Mouse (Mus musculus) right cerebral cortex, postnatal 4 days (tissue): ENCODE results near the gene Ntf3.

ENCODE experiments used
- DNase-seq: peaks from one replicate; pipeline ENCODE4 v3.0.0-alpha.2; 2022

Ntf3 gene

DNA sequence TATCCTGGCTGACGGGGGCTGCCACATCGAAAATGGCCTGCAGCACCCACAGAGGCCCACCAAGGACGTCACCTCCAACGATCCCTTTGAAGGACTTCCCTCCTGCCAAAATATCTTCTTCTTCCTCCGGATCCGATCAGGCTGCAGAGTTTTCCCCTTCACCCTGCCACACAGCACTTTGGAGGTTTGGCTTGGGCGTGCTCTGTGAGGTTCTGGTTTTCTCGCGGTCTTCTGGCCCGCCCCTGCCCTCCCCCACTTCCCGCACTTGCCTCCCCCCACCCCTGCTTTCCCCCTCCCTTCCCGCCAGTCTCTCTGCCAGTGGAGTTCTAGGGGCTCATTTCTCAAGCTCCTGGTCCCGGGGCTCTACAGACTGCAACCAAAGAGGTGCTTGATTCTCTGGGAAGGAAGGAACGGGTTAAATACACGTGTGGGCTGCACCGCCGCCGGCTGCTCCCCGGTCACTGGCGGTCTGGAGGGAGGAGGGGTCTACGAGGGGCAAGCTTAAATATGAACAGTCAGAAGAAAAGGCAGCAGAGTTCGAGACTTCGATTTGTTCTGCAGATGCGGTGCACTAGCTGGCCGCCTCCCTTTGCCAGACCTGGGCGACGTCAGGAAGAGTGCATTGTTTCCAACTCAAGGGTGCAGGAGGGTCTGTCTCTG, at the start of gene Ntf3:
Gene Ntf3, minus strand, starts transcription at position 363 of the 660 bp plus-strand sequence.
- DNase-seq: no peak

- DNase-seq: no peak
Measured at GRCm38 (mm10) chr6:126213330-126213729, 46.6 kb upstream of the Ntf3 start.

GRCm38 (mm10) chr6:126203366-126203765, 36.7 kb upstream of the Ntf3 start:
- no peak for DNase-seq

GRCm38 (mm10) chr6:126202959-126203358, 36.2 kb upstream of the Ntf3 start:
- no peak for DNase-seq

DNA sequence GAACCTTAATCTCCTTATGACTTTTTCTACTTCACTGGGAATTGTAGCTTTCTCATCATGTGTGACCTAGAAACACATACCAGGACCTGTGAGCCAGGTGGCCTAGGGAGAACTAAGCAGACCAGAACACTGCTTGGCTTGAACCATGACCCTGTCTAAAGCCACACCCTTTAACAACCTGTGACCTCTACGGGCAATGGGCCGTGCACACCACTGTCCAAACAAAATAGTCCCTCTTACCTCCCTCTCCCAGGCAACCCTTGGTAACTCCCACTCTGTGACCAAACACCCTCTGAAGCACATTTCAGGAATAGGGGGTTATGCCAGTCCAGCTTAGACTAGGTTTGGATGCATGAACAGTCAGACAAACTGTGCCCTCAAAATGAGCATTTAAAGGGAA, 35.0 kb upstream of the Ntf3 start:
- no peak for DNase-seq

GRCm38 (mm10) chr6:126199916-126200315, 33.2 kb upstream of the Ntf3 start:
- no peak for DNase-seq

- DNase-seq: no peak
Measured at GRCm38 (mm10) chr6:126194760-126195159, 28.1 kb upstream of the Ntf3 start.

DNA sequence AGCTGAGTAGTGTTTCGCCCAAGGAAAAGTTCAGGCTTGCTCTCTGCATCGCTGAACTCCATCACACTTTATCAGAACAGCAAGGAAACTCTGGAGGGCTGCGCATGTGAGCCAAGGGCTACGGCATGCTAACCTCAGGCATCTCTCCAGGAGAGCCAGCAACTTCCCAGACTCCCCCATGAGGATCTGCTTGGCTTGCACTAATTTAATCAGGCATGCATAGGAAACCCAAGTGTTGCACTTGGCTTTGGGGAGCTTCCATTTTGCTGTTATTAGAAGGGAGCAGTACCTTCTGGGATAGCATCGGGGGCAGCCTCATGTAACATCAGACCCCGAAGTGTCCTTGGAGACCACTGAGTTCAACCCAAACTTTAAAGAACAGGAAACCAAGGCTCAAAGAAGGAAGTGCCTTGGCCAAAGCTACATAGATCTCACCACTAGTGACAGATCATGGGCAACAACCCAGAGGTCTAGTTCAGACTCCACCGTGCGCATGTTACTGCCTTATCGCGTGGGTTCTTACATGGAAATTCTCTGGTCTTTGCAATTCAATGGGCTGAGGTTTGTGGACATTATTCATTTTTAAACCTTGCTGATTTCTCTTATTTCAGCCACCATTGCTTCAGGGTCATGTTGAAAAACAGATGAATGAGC, 23.6 kb upstream of the Ntf3 start:
- no peak for DNase-seq

GRCm38 (mm10) chr6:126187400-126187799, 20.7 kb upstream of the Ntf3 start:
- no peak for DNase-seq

DNA sequence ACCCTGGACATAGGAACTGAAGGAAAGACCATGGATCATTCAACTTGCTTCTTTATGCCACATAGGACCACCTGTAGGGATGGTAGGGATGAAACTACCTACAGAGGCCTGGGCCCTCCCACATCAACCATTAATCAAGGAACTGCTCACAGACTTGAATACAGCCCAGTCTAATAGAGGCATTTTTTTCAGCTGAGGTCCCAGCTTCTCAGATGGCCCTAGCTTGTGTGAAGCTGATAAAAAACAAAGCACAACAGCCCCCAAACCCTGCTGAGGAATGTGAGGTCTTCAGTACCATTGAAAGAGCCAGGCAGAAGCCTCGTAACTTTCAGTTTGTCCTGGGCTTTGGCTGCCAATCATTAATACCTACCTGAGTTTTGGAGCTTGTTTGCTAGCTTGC, 19.4 kb upstream of the Ntf3 start:
- DNase-seq: no peak

- no peak for DNase-seq
Measured at GRCm38 (mm10) chr6:126172071-126172470, 5.4 kb upstream of the Ntf3 start.

DNA sequence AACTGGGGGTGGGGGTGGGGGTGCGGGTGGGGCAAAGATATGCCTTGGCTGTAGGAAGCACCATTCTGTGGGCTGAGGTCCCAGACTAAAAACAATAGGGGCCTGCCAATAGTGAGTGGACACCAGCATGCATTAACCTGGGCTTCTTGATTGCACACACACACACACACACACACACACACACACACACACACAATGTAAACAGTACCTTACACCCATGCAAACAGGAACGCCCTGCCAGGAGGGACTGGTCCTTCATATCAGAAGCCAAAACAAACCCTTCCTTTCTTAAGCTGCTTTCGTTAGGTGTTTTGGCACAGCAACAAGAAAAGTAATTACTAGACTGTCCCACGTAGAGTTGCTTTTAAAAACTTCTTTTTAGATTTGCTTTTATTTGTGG, 4.1 kb upstream of the Ntf3 start:
- DNase-seq: no peak

GRCm38 (mm10) chr6:126167731-126168130, 1.0 kb upstream of the Ntf3 start:
- no peak for DNase-seq

GRCm38 (mm10) chr6:126167208-126167590, 489 bp upstream of the Ntf3 start:
- DNase-seq: no peak

DNA sequence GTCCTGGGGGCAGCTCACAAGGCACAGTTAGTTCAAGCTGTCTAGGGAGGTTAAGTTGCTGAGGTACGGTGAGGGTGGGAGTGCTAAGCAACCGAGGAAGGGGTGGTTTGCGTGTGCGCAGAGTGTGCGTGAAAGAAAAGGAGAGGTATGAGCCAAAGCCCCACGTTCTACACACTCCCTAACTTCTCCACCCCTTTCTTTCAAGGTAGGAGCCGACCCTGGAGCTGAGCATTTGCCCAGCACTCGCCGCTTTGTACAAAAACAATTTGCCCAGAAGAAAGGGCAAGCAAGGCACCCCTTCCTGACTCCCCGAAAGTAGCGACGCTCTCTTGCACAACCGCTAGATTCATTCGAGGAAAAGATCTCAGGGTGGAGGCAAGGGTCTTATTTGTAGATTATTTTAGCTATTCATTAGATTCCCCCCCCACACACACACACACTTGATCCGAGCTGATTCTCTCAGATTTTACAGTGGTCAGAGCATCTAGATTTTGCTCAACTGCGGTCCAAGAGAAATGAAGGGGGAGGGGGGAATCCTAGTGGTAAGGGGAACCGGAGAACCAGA, 1.0 kb downstream of the Ntf3 start:
- no peak for DNase-seq

- DNase-seq: no peak
Measured at GRCm38 (mm10) chr6:126164781-126165180, 1.9 kb downstream of the Ntf3 start.

GRCm38 (mm10) chr6:126163861-126164755, 2.6 kb downstream of the Ntf3 start:
- no peak for DNase-seq

DNA sequence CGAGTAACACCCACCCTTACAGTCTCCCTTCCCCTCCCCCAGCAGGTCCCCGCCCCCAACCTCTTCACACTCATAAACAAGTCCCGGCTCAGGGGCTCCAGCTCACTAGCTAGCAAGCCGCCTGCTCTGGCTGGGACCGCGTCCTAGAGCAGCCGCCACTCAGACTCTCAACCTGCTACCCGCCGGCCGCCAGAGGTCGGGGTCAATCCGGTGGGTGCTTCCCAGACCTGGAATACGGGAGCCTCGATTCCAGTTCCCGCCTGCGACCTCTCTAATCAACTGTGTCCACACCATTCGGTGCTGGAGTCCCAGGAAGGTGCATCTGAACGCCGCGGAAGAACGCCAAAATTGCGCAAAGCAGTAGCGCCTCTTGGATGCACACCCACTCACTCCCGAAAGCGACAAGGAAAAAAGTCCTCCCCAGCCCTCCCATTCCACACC, 3.5 kb downstream of the Ntf3 start:
- peak; percentile 41 for DNase-seq

DNA sequence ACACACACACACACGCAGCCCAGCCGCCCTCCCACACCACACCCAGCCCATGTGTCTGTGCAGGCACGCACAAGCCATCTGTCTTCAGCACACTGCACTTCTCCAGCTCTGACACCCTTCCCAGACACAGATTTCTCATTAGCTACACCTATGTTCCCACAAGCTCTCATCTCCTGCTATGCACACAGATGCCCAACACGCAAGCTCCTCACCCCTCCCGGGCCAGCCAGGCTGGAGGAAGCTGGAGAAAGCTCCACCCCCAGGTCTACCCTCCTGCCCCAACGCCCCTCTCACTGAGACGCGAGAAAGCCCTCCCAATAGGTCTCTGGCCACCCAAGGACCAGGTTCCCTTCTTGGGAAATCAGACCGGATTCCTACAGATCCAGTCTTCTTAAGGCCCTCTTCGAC, 4.4 kb downstream of the Ntf3 start:
- no peak for DNase-seq

- no peak for DNase-seq
Measured at GRCm38 (mm10) chr6:126161571-126162340, 5.0 kb downstream of the Ntf3 start.

- no peak for DNase-seq
Measured at GRCm38 (mm10) chr6:126160067-126160411, 6.7 kb downstream of the Ntf3 start.

DNA sequence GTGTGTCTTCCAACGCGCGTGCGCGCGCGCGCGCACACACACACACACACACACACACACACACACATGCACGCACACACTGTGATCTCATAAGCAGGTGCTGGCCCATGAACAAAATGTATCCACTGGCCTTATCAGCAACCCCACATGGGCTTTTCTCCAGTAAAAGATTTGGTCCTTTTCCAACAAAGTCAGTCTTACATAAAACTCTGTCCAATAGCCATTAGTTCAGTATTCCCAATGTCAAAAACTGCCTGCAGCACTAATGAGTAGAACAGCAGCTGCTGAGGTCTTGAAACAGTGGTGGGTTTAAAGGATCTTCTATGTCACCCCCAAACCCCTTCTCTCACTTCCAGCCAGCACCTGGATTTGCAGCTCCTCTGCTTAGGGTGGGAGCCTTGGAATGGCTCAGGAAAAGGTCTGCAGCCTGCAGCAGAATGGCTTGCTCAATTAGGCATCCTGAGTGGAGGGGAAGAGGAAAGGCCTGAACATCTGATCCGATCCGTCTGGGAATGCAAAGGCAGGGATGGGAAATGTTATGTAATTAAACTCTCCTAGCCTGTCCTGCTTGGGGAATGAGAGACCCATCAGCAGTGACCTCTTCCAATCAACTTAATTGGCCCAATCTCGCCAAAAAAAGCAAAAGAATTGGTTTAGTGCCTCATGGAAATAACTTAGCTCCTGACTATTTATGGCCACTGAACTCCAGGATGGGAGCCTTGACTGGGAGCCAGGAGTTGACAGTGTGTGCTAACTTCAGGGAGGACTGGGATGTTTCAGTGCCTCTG, 7.2 kb downstream of the Ntf3 start:
- DNase-seq: no peak
